Mouse (Mus musculus) frontal cortex, adult 2 months (tissue): ENCODE results near the gene Ubxn10. TPM values are rescaled to one million over a fixed set of nuclear protein-coding genes. Genes with fewer than 3 reads are reported as not detected.

Experiments used
- DNase-seq, 2 experiments: peaks; one replicate each; pipeline ENCODE4 v3.0.0; 2022; ENCODE audit warnings: low spot score in 1 of 2; ENCODE audit errors: extremely low spot score in 1 of 2
- polyA plus RNA-seq: library from polyadenylated mRNA; depleted of rRNA; stranded (reverse); fragments of >200 nt; gene quantifications from 2 replicates; pipeline ENCODE4 v1.2.3, GENCODE M21; 2012

Ubxn10 gene
- polyA plus RNA-seq, 1 experiment: 1.4 TPM

- DNase-seq: no peak
These were observed 30.3 kb downstream of the Ubxn10 start for GRCm38 (mm10) chr4:138706620-138707019.

DNA sequence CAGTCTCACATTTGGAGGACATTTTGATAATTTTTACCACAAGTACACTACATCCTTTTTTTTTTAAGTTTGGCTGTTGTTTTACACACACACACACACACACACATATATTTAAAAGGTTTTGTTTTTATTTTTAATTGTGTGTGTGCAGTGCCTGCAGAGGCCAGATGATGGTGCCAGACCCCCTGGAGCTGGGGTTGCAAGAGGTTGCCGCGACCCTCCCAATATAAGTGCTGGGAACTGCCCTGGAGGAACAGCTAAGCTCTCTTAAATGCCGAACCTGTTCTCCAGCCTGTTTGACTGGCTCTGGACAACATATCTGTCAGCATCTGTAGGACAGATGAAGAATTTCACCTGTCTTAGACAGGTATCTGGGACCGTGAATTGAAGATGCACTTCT is 32.8 kb downstream of the Ubxn10 start:
- no peak for DNase-seq

DNA sequence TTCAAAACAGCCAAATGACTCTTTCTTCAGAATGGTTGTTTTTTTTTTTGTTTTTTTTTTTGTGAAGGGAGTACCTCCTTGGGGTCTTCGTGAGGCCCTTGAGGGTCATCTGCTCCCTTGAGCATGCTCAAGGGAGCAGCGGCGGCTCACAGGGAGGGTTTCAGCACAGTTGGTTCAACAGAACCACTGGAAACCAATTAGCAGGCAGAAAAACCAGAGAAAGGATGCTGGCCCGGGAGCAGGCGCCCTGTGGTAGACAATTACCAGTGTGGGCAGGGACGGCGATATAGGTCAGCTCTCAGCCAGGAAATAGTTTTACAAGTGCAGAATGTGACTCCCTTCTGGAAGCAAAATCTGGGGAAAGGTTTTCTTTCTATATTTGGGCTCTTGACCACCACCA is 33.4 kb downstream of the Ubxn10 start:
- no peak for DNase-seq

DNA sequence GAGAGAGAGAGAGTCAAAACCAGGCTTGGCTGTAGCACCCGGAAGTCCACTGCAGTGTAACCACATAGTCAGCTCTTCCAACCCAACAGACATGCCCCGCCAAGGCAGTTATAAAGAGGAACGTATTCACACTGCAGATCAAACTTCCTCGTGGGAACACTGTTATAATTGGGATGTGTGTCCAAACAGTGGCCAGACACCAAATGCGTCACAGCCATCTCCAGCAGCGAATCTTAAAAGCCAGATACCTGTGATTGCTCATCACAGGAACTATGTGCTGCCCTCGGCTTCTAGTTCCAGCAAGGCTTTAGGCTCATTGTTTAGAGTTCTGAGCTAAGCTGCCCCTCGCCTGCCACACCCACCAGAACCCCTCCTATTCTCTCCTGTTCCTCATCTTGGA is 34.4 kb downstream of the Ubxn10 start:
- no peak for DNase-seq

DNA sequence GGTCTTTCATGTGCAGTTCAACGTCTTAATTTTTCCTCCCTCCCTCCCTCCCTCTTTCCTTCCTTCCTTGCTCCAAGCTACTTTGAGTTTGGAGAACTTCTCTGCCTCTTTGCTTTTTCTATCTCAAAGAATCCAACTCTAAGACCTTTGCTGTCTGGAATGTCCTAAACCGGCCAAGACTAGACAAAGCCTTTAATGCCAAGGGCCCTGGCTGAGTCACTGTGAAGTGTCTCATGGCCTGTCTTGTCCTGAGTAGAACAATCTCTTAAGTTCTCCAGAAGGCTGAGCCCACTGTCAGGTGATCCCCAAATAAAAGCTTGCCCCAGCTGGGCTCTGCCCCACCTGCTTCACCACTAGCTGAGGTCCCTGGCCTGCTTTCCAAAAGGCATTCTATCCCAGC is 34.9 kb downstream of the Ubxn10 start:
- no peak for DNase-seq

DNA sequence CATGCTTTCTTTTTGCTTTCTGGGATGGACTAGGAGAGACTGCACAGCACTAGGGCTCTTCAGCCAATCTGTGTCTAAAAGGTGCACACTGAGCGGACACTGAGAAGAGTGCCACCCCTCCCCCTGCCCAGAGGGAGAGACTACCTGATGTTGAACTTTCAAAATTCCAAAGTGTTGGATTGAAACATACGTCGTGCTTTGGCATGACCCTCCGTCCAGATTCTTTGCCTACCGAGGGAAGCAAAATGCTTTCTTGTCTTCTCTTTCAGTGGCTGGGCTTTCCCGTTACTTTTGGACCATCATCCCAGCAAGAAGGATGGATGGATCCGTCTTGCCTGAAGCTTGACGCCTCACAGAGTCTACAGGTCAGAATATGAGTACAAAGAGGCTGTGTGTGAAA is 35.9 kb downstream of the Ubxn10 start:
- no peak for DNase-seq

GRCm38 (mm10) chr4:138700184-138700982 is 36.6 kb downstream of the Ubxn10 start:
- DNase-seq: peak in 1 of 2 experiments; percentile 89

GRCm38 (mm10) chr4:138698296-138698695 is 38.7 kb downstream of the Ubxn10 start:
- DNase-seq: no peak

DNA sequence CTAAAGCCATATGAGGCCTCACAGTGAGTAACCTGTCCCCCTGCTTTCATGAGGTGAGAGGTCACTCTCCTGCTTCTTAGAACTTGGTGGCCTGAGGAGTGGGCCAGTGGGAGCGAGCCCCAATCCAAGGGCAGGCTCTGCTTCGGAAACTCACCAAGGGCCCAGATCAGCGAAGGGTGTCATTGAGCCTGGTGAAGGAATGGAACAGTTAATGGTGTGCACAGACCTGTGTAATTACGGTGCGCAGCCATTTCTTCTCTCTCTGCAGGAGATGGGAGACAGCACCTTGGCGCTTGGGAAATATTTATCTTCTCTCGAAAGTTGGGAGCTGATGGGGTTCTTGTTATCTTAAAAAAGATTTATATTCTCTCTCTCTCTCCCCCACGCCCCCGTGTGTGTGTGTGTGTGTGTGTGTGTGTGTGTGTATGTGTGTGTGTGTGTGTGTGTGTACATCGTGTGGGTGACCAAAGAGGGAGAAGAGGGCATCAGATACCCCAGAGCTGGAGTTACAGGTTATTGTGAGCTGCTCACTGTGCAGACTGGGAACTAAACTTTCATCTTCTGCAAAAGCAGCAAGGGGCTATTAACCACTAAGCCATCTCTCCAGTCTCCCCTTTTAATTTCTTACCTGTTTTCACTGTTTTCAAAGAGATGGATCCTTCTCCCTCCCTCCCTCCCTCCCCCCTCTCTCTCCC is 39.7 kb downstream of the Ubxn10 start:
- DNase-seq: no peak

- no peak for DNase-seq
These were observed 40.2 kb downstream of the Ubxn10 start for GRCm38 (mm10) chr4:138696720-138697119.

GRCm38 (mm10) chr4:138693043-138693692 is 43.8 kb downstream of the Ubxn10 start:
- DNase-seq: no peak

GRCm38 (mm10) chr4:138691443-138692181 is 45.4 kb downstream of the Ubxn10 start:
- peak; percentile 79 to 81 for DNase-seq

DNA sequence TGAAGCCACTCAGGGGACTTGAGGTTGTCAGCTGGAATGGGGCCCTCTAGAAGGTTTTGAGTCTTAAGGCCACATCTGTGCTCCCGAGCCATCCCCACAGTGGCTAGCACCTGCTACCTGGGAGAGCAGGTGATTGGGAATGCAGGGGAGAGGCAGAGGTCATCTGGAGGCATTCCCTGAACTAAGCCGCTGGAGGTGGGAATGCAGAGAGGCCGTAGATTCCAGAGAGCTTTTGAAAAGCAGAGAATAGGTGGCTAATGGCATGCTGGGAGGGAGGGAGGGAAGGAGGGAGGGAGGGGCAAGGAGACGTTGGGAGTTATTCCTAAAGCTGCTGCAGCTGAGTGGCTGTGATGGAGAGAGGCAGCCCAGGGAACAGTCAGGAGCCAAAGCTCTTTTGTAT is 46.4 kb downstream of the Ubxn10 start:
- no peak for DNase-seq

- no peak for DNase-seq
These were observed 47.9 kb downstream of the Ubxn10 start for GRCm38 (mm10) chr4:138689094-138689512.

DNA sequence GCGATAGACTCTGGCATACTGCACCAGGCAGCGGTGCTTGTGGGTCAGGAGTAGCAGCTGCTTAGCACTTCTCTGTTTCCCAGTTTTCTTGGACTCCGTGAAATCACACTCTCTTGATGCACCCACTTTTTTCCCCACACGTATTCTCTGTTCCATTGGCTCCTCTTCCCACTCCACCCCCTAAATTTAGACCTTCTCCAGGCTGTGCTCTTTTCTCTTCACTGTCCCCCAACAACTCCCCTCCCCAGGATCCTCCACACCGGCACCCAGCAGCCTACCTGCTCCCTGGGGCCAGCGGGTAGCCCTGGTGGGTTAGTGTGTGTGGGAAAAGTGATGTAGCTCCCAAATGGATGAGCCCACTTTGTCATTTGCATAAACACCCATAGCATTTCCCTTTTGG is 51.2 kb downstream of the Ubxn10 start:
- DNase-seq: peak; percentile 71 to 72

DNA sequence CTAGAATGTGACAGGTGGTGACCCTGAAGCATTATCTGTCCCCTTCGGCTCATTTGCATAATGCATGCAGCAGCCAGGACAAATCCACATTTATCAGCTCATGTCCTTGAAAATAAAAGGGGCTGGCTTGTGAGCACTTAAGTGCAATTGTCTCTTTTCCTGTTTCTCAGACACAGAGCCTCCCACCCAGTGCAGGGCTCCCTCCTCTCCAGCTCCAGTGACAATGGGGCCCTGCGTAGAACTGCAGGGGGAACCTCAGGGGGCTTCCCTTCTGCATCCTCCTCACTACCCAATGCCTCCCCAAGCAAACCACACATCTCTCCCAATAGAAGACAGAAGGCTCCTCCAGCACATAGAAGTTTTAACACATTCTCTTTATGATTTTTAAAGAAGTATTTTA is 54.2 kb downstream of the Ubxn10 start:
- no peak for DNase-seq

DNA sequence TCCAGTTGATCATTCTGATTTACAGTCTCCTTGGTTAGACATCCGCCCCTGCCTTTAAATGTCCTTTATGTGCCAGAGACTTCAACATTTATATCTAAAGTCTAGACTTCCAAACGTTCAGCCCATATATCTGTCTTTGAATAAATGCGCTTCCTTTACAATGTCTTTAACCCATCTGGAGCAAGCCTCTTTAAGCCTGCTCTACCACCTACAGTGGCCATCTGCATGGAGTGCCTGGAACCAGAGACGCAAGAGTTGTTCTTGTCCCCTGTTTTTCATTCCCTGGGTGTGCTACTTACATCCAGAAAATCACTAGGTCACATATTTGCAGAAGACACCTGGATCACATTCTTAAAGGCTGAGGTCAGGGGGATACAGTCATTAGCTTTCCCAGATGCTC is 56.8 kb downstream of the Ubxn10 start:
- DNase-seq: no peak

DNA sequence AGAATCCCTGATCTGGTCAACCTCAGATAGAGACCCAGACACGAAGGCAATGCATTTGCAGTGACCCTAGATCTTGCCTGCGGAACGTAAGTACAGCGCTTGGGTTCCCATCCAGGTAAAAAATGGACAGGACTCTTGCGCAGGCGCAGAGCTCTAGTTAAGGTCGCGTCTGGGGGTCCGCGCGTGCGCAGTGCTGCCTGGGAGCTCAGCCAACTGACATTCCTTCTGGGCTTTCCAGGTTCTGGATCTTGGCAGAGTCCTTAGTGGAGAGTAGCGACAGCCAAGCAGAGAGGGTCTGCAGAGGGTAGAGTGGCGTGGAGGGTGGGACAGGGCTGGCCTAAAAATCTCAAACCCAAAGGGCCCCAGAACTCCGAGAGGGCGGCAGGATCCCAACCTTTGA is 59.4 kb downstream of the Ubxn10 start:
- DNase-seq: peak in 1 of 2 experiments; percentile 78

DNA sequence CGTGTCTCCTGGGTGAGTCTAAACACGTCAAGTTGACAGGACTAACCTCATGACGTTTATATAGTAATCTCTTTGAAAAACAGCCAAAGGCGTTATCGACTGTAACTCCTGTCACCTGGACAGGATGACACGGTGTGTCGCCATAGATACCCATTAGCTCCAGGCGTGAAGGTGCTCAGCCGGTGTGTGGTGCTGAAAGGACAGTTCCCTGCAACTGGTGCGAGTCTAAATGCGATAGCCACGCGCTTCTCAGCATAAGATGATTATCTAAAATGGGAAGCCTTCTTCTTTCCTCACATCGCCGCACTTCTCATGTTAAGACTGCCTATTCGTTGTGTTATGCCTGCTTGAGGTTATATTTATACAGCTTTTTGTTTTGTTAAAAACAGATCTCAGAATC is 60.5 kb downstream of the Ubxn10 start:
- no peak for DNase-seq

GRCm38 (mm10) chr4:138672160-138672559 is 64.8 kb downstream of the Ubxn10 start:
- no peak for DNase-seq
